Mouse (Mus musculus) liver, postnatal 0 days (tissue): ENCODE measurements around the gene Gm7879.

ENCODE experiments used
- CTCF ChIP-seq: sonication (generic); IDR thresholded peaks from 2 replicates; pipeline ENCODE4 v1.5.1; 2016; ENCODE audit warnings: antibody characterized with exemption, low read depth
- EP300 ChIP-seq: IDR thresholded peaks from 2 replicates; pipeline ENCODE4 v1.6.1; 2016; ENCODE audit warnings: antibody characterized with exemption, low read depth, mild to moderate bottlenecking

- TF ChIP-seq CTCF (no peak), EP300 (no peak)
Measured at GRCm38 (mm10) chr5:43948748-43949275, 35.9 kb downstream of the Gm7879 start.
